Mouse (Mus musculus) kidney, postnatal 0 days (tissue): ENCODE results near the gene Pitpnm1. TPM values are rescaled to one million over a fixed set of nuclear protein-coding genes. Genes with fewer than 3 reads are reported as not detected.
"Not testable (repeated sequence)": the region's sequence is repeated elsewhere in the genome, so short reads cannot be mapped to it uniquely, and the experiment has no call there.

Experiments
- ATAC-seq: fragments of 200-750 bp; cut with Nextera tagmentation; replicated peaks from 2 replicates; pipeline ENCODE4 v1.8.0; 2017; ENCODE audit warnings: low read depth, moderate number of reproducible peaks, moderate TSS enrichment, moderate library complexity; ENCODE audit not compliant: low FRiP score
- DNase-seq: peaks from one replicate; pipeline ENCODE4 v3.0.0-alpha.2; 2016; ENCODE audit warnings: low spot score
- H3K27ac ChIP-seq: fragments of 300-500 bp; sonication (generic); 2 replicates; pipeline ENCODE4 v1.5.1; 2014; ENCODE audit warnings: mild to moderate bottlenecking
- H3K27me3 ChIP-seq: fragments of 300-500 bp; sonication (generic); 2 replicates; pipeline ENCODE4 v1.6.1; 2014; ENCODE audit warnings: low read length, mixed read lengths; ENCODE audit not compliant: insufficient read depth
- H3K36me3 ChIP-seq: fragments of 300-500 bp; sonication (generic); 2 replicates; pipeline ENCODE4 v1.6.1; 2014; ENCODE audit warnings: low read length, mixed read lengths; ENCODE audit not compliant: insufficient read depth
- H3K4me1 ChIP-seq: fragments of 300-500 bp; sonication (generic); replicated peaks from 2 replicates; pipeline ENCODE4 v1.6.1; 2014; ENCODE audit warnings: antibody characterized with exemption, low read length, mixed read lengths; ENCODE audit not compliant: insufficient read depth
- H3K4me2 ChIP-seq: fragments of 300-500 bp; sonication (generic); 2 replicates; pipeline ENCODE4 v1.6.1; 2014; ENCODE audit warnings: mild to moderate bottlenecking, low read length, moderate library complexity, mixed read lengths
- H3K4me3 ChIP-seq: fragments of 300-500 bp; sonication (generic); replicated peaks from 2 replicates; pipeline ENCODE4 v1.5.1; 2014; ENCODE audit warnings: low read depth, low read length
- H3K9ac ChIP-seq: fragments of 300-500 bp; sonication (generic); 2 replicates; pipeline ENCODE4 v1.6.1; 2014; ENCODE audit warnings: low read depth, low read length
- H3K9me3 ChIP-seq: fragments of 300-500 bp; sonication (generic); replicated peaks from 2 replicates; pipeline ENCODE4 v1.6.1; 2016; ENCODE audit warnings: low read length, inconsistent platforms, mixed read lengths
- CTCF ChIP-seq: IDR thresholded peaks from 2 replicates; pipeline ENCODE4 v1.5.1; 2016; ENCODE audit warnings: antibody characterized with exemption, low read depth, mild to moderate bottlenecking, moderate library complexity
- WGBS: fragments of 180-500 bp; shearing (Covaris S2); extraction: QIAGEN DNeasy Blood & Tissue Kit; methylation state at CpG from one replicate; pipeline ENCODE4 v1.1.7; 2014; 5-methylcytosine and 5-hydroxymethylcytosine counted together
- polyA plus RNA-seq: library from polyadenylated mRNA; unstranded; fragments of >200 nt; fragmentation: Nextera tagmentation; extraction: Ambion mirVana; gene quantifications from 2 replicates; pipeline ENCODE4 v1.2.1, GENCODE M21; 2015

The Pitpnm1 gene
- polyA plus RNA-seq, 1 experiment from 2014 or later, result 12.2 TPM

DNA sequence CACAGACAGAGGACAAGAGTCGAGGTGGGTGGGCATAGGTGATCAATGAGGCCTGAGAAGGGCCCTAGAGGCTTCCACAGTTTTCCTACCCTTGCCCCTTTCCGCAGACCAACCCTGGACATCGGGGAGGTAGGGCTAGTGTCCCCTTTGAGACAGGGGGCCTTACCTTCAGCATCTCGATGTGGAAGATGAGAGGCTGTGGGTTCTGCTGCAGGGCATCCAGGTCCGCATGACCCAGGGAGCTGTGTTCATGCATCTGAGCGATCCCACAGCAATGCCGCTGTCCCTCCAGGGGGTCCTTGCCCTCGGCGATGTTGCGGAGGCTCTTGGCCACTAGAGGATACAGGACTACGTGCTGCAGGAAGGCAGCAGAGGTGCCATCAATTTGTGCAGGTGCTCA, 16.0 kb downstream of the Pitpnm1 start:
- no peak for DNase-seq

DNA sequence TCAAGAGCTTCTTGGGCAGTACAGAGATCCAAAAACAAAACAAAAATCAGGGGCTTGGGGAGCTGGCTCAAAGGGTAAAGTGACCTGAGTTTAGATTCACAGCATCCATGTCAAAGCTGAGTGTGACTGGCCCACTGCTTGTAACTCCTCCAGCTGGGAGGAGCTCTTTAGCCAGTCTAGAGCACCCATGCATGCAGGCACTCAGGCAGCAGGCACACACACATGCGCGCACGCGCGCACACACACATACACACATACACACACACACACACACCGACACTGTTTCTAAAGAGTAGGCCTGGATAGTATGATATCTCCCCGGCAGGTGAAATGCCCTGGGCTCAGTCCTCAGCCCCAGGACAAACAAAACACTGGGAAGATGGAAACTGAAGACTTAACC, 17.2 kb downstream of the Pitpnm1 start:
- Histone ChIP-seq H3K9ac (no peak overlapping the region), H3K4me3 (no peak overlapping the region), H3K27ac (no peak overlapping the region), H3K9me3 (no peaks in the 10 kb centered on the region), H3K36me3 (peaks cover 20% of the 10 kb centered on the region), H3K4me1 (peaks cover 19% of the 10 kb centered on the region; the same call in 1 of the 2 replicates), H3K4me2 (no peak overlapping the region), H3K27me3 (no peaks in the 10 kb centered on the region)
- WGBS, result 66% methylated on average over 7 of the region's 7 CpGs
- no peak for ATAC-seq
- TF ChIP-seq CTCF, result no peak
- peak; percentile 51 for DNase-seq

More for the DNA sequence above, 16.0 kb downstream of the Pitpnm1 start:
- no peaks in the 10 kb centered on the region for H3K27me3 ChIP-seq
- H3K4me1 ChIP-seq, result peaks cover 15% of the 10 kb centered on the region; the same call in 1 of the 2 replicates
- H3K36me3 ChIP-seq, result peaks cover 20% of the 10 kb centered on the region
- no peak overlapping the region for H3K4me3 ChIP-seq
- 92% methylated on average over 11 of the region's 11 CpGs for WGBS
- no peak overlapping the region for H3K4me2 ChIP-seq
- TF ChIP-seq CTCF, result no peak
- H3K9ac ChIP-seq, result no peak overlapping the region
- ATAC-seq, result no peak
- no peaks in the 10 kb centered on the region for H3K9me3 ChIP-seq
- no peak overlapping the region for H3K27ac ChIP-seq

GRCm38 (mm10) chr19:4118350-4118749, 18.6 kb downstream of the Pitpnm1 start:
- Histone ChIP-seq H3K4me2 (no peak overlapping the region), H3K4me1 (peaks cover 16% of the 10 kb centered on the region; the same call in 1 of the 2 replicates), H3K36me3 (peaks cover 17% of the 10 kb centered on the region), H3K4me3 (no peak overlapping the region), H3K9ac (no peak overlapping the region), H3K27ac (no peak overlapping the region), H3K9me3 (no peaks in the 10 kb centered on the region), H3K27me3 (no peaks in the 10 kb centered on the region)
- ATAC-seq, result no peak
- 88% methylated on average over 2 of the region's 2 CpGs for WGBS
- no peak for TF ChIP-seq CTCF
- DNase-seq, result no peak

DNA sequence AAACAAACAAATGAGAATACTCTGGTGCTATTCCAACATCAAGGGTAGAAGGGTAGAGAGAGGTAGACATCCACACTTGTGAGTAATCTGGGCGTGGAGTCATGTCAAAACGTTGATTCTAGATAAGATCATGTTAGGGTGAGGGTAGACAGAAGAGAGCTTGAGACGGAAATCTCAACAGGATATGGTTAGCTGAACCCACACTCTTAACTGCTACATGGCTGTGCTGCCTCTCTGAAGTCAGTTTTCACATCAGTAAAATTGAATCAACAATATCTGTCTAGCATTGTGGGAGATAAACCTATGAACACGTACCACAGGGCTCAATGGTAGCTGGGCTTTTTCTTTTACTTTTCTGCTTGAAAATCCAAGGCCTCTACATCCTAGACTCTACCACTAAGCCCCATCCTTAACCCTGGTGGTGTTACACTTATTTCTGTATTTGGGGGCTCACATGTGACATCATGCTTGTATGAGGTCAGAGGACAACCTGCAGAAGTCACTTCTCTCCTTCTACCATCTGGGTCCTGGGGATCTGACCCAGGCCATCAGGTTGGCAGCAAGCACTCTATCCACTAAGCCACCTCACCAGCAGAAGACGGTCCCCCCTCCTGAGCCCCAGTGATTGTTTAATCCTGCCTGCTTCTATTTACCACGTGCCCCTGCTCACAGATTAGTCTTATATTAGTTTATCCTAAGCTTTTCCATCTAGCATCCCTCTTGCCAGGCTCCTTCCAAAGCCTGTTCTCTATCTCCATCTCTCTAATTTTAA, 20.1 kb downstream of the Pitpnm1 start:
- peaks cover 9% of the 10 kb centered on the region; the same call in 1 of the 2 replicates for H3K4me1 ChIP-seq
- H3K4me3 ChIP-seq, result no peak overlapping the region
- peaks cover 11% of the 10 kb centered on the region for H3K36me3 ChIP-seq
- WGBS, result 82% methylated on average over 6 of the region's 6 CpGs
- no peak for TF ChIP-seq CTCF
- DNase-seq (no peak), ATAC-seq (no peak)
- H3K27me3 ChIP-seq, result no peaks in the 10 kb centered on the region
- H3K27ac ChIP-seq, result no peak overlapping the region
- no peaks in the 10 kb centered on the region for H3K9me3 ChIP-seq
- H3K4me2 ChIP-seq, result no peak overlapping the region
- 0 out of 2 replicates have a peak overlapping the region, but pooled peaks have one; percentile 15 for H3K9ac ChIP-seq

DNA sequence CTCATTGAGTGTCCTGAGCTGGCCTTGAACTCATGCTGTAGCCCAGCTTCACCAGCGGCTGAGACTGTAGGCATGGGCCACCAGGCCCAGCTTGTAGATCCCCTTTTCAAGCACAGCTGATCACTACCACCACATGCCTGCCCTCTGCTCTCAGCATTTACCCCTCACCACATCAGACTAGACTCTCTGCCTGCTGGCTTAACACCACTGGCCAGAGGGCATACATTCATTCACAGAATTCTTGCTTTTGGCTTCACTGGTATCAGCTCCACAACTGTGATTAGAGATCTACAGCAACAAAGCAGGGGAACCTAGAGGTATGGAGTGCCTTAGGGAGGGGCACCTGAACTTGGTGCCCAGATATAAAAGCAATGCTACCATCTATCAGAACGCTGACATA, 20.7 kb downstream of the Pitpnm1 start:
- H3K4me2 ChIP-seq, result peak overlapping the region; percentile 58; the same call in 1 of the 2 replicates
- peaks cover 9% of the 10 kb centered on the region; the same call in 1 of the 2 replicates for H3K4me1 ChIP-seq
- no peaks in the 10 kb centered on the region for H3K9me3 ChIP-seq
- 0 out of 2 replicates have a peak overlapping the region, but pooled peaks have one; percentile 15 for H3K9ac ChIP-seq
- ATAC-seq (no peak), DNase-seq (no peak)
- H3K36me3 ChIP-seq, result peaks cover 5% of the 10 kb centered on the region
- 98% methylated on average over 2 of the region's 2 CpGs for WGBS
- no peaks in the 10 kb centered on the region for H3K27me3 ChIP-seq
- no peak overlapping the region for H3K27ac ChIP-seq
- no peak for TF ChIP-seq CTCF
- H3K4me3 ChIP-seq, result no peak overlapping the region

GRCm38 (mm10) chr19:4121097-4121805, 21.5 kb downstream of the Pitpnm1 start:
- Histone ChIP-seq H3K9ac (peak overlapping the region; percentile 56), H3K4me2 (peak overlapping the region; percentile 58), H3K27ac (peak overlapping the region; percentile 86), H3K27me3 (no peaks in the 10 kb centered on the region), H3K36me3 (no peaks in the 10 kb centered on the region; the same call in 1 of the 2 replicates), H3K9me3 (no peaks in the 10 kb centered on the region), H3K4me3 (peak overlapping the region; percentile 40), H3K4me1 (peaks cover 11% of the 10 kb centered on the region)
- peak; percentile 100 for DNase-seq
- no peak for TF ChIP-seq CTCF
- ATAC-seq, result peak; percentile 70
- WGBS, result 4% methylated on average over 38 of the region's 38 CpGs

- not testable (repeated sequence) for H3K4me3 ChIP-seq, H3K27ac ChIP-seq, DNase-seq
These were observed 22.1 kb downstream of the Pitpnm1 start for GRCm38 (mm10) chr19:4121896-4122295.

More at GRCm38 (mm10) chr19:4121896-4122295, 22.1 kb downstream of the Pitpnm1 start:
- H3K27me3 ChIP-seq, H3K4me2 ChIP-seq, ATAC-seq, H3K9me3 ChIP-seq, H3K9ac ChIP-seq, H3K36me3 ChIP-seq: not testable (repeated sequence)
- H3K4me1 ChIP-seq, result peaks cover 17% of the 10 kb centered on the region
- WGBS, result 51% methylated on average over 6 of the region's 6 CpGs
